Mouse (Mus musculus) adrenal gland, adult 8-10 months (tissue): ENCODE measurements around the gene Dio3. TPM values are rescaled to one million over a fixed set of nuclear protein-coding genes. Genes with fewer than 3 reads are reported as not detected.

ENCODE experiments used
- DNase-seq: peaks from one replicate; pipeline ENCODE4 v3.0.0; 2022
- total RNA-seq, 4 experiments: library from RNA; stranded (reverse); gene quantifications; 2 replicates each; pipeline ENCODE4 v1.2.4; 2022

Gene Dio3
- total RNA-seq = 1 to 10 TPM in 2 of 4 experiments, under 1 TPM in 2; 0.23 to 3.6 (median 1.9) TPM

GRCm38 (mm10) chr12:110278853-110279252 is at the start of gene Dio3:
Dio3 (plus strand) TSS chr12:110279068.
- DNase-seq = peak; percentile 36

- no peak for DNase-seq
These were observed 48.6 kb upstream of the Dio3 start for GRCm38 (mm10) chr12:110230296-110230695.

- DNase-seq = no peak
These were observed 48.1 kb upstream of the Dio3 start for GRCm38 (mm10) chr12:110230767-110231166.

- no peak for DNase-seq
These were observed 46.9 kb upstream of the Dio3 start for GRCm38 (mm10) chr12:110231709-110232600.

GRCm38 (mm10) chr12:110235908-110236307 is 43.0 kb upstream of the Dio3 start:
- no peak for DNase-seq

GRCm38 (mm10) chr12:110237046-110237445 is 41.8 kb upstream of the Dio3 start:
- DNase-seq = no peak

- DNase-seq = no peak
These were observed 39.5 kb upstream of the Dio3 start for GRCm38 (mm10) chr12:110239358-110239757.

GRCm38 (mm10) chr12:110244581-110244980 is 34.3 kb upstream of the Dio3 start:
- peak; percentile 53 for DNase-seq

- DNase-seq = no peak
These were observed 33.4 kb upstream of the Dio3 start for GRCm38 (mm10) chr12:110245461-110245860.

GRCm38 (mm10) chr12:110252163-110252575 is 26.7 kb upstream of the Dio3 start:
- no peak for DNase-seq

- no peak for DNase-seq
These were observed 23.1 kb upstream of the Dio3 start for GRCm38 (mm10) chr12:110255731-110256130.

GRCm38 (mm10) chr12:110256478-110257220 is 22.2 kb upstream of the Dio3 start:
- DNase-seq = no peak

- no peak for DNase-seq
These were observed 10.6 kb upstream of the Dio3 start for GRCm38 (mm10) chr12:110268226-110268625.

- no peak for DNase-seq
These were observed 9.2 kb upstream of the Dio3 start for GRCm38 (mm10) chr12:110269686-110270085.

GRCm38 (mm10) chr12:110276034-110276433 is 2.8 kb upstream of the Dio3 start:
- DNase-seq = no peak

- no peak for DNase-seq
These were observed 1.5 kb upstream of the Dio3 start for GRCm38 (mm10) chr12:110277259-110277964.

- DNase-seq = no peak
These were observed 932 bp upstream of the Dio3 start for GRCm38 (mm10) chr12:110277965-110278307.

GRCm38 (mm10) chr12:110280373-110280772 is 1.5 kb downstream of the Dio3 start:
- DNase-seq = no peak

GRCm38 (mm10) chr12:110283792-110284191 is 4.9 kb downstream of the Dio3 start:
- DNase-seq = no peak

- no peak for DNase-seq
These were observed 13.9 kb downstream of the Dio3 start for GRCm38 (mm10) chr12:110292816-110293215.

GRCm38 (mm10) chr12:110294891-110295290 is 16.0 kb downstream of the Dio3 start:
- DNase-seq = no peak

- DNase-seq = no peak
These were observed 19.8 kb downstream of the Dio3 start for GRCm38 (mm10) chr12:110298653-110299052.

- DNase-seq = no peak
These were observed 40.8 kb downstream of the Dio3 start for GRCm38 (mm10) chr12:110319696-110320095.
